Mouse (Mus musculus): ENCODE results near the gene Actr2.
"Not testable (repeated sequence)": the region's sequence is repeated elsewhere in the genome, so short reads cannot be mapped to it uniquely, and the experiment has no call there.

Gene Actr2

DNA sequence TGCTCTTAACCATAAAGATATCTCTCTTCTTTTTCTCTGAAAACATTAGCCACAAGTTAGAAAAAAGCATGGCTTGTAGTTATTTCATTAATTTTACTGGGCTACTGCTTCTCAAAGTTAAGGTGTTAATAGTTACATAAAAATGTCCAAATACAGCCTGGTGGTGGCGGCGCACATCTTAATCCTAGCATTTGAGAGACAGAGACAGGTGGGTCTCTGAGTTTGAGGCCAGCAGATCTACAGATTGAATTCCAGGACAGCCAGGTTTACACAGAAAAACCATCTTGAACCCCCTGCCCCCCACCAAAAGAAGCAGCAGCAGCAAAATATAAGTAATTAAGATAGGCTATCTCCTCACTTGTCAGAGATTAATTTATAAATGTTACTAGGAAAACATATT, 27.1 kb downstream of the Actr2 start:
- Histone ChIP-seq H3K27me3 (ENCODE audit: control insufficient read depth, insufficient read depth, low read length, poor library complexity, severe bottlenecking) (no peaks in the 10 kb centered on the region), H3K36me3 (ENCODE audit: control insufficient read depth, insufficient read depth, low read length, poor library complexity, severe bottlenecking) (peaks cover 17% of the 10 kb centered on the region)
- DNase-seq (ENCODE audit: low read depth, low spot score) = no peak

DNA sequence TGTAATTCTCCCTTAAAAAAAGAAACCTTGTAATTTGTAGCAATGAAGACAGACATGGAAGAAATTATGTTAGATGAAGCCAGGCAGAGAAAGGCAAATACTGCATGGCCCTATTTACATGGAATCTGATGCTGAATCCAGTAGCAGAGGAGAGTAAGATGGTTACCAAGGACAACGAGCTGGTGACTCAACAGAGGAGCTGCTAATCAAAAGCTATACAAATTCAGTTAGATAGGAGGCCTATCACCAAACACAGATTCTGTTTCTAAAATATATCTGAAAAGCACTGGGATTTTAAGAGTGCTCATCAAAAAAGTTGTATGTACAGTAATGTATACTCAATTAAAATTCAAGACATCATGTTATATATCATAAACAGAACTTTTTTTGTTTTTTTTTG, 37.3 kb downstream of the Actr2 start:
- peaks cover 17% of the 10 kb centered on the region for H3K36me3 ChIP-seq (ENCODE audit: control insufficient read depth, insufficient read depth, low read length, poor library complexity, severe bottlenecking)
- H3K27me3 ChIP-seq (ENCODE audit: control insufficient read depth, insufficient read depth, low read length, poor library complexity, severe bottlenecking) = no peaks in the 10 kb centered on the region
- no peak for DNase-seq (ENCODE audit: low read depth, low spot score)

- H3K27me3 ChIP-seq (ENCODE audit: control insufficient read depth, insufficient read depth, low read length, poor library complexity, severe bottlenecking) = no peaks in the 10 kb centered on the region
- H3K36me3 ChIP-seq (ENCODE audit: control insufficient read depth, insufficient read depth, low read length, poor library complexity, severe bottlenecking) = peaks cover 22% of the 10 kb centered on the region
- no peak for DNase-seq (ENCODE audit: low read depth, low spot score)
Measured at GRCm38 (mm10) chr11:20072826-20073225, 39.9 kb downstream of the Actr2 start.

DNA sequence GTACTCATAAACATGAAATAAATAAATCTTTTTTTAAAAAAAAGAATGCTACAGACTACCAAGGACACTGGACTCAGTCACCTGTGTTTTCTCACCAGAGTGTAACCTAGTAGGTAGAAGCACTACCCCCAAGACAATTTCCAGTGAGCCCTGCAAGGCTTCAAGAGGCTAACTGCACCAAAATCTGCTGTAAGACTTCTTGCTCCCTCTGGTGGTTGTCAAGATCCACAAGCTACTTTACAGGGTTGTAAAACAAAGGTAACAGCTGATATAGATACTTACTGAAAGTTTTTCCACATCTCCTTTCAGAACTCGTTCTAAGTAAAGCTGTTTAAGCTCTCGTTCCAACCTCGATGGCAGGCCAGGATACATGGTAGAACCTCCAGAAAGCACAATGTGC, 40.5 kb downstream of the Actr2 start:
- DNase-seq (ENCODE audit: low read depth, low spot score) = peak; percentile 63

DNA sequence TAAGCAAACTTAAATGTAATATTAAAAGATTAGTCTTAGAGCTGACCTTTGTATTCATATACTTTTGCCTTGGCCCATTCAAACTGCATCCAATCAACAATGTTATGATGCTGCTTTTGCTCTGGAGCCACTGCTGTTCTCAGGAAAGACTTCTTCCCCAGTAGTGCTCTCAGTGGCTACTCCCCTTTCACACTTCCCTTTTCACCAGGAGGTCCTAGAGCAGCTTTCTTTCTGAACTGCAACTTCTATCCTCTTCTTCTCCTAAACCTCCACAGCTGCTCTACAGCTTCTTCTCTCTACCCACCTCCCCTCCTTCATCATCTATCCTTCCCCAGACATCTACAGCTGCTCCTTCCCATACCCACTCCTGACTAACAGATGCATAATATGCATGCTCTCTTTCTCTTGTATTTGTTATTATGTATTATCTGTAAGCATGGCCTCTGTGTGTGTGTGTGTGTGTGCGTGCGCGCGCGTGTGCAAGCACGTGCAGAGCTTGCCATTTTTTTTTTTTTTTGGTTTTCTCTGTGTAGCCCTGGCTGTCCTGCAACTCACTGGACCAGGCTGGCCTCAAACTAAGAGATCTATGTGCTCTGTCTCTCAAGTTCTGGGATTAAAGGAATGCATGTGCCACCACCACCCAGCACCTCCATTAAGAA, 44.2 kb downstream of the Actr2 start:
- Histone ChIP-seq H3K27me3 (ENCODE audit: control insufficient read depth, insufficient read depth, low read length, poor library complexity, severe bottlenecking) (no peaks in the 10 kb centered on the region), H3K36me3 (ENCODE audit: control insufficient read depth, insufficient read depth, low read length, poor library complexity, severe bottlenecking) (peaks cover 29% of the 10 kb centered on the region)
- peak; percentile 35 for DNase-seq (ENCODE audit: low read depth, low spot score)

More for the DNA sequence above, 40.5 kb downstream of the Actr2 start:
- Histone ChIP-seq H3K36me3 (ENCODE audit: control insufficient read depth, insufficient read depth, low read length, poor library complexity, severe bottlenecking) (peaks cover 22% of the 10 kb centered on the region), H3K27me3 (ENCODE audit: control insufficient read depth, insufficient read depth, low read length, poor library complexity, severe bottlenecking) (no peaks in the 10 kb centered on the region)

- peak; percentile 51 for DNase-seq (ENCODE audit: low read depth, low spot score)
- peaks cover 29% of the 10 kb centered on the region for H3K36me3 ChIP-seq (ENCODE audit: control insufficient read depth, insufficient read depth, low read length, poor library complexity, severe bottlenecking)
- no peaks in the 10 kb centered on the region for H3K27me3 ChIP-seq (ENCODE audit: control insufficient read depth, insufficient read depth, low read length, poor library complexity, severe bottlenecking)
Measured at GRCm38 (mm10) chr11:20067521-20067920, 45.2 kb downstream of the Actr2 start.

DNA sequence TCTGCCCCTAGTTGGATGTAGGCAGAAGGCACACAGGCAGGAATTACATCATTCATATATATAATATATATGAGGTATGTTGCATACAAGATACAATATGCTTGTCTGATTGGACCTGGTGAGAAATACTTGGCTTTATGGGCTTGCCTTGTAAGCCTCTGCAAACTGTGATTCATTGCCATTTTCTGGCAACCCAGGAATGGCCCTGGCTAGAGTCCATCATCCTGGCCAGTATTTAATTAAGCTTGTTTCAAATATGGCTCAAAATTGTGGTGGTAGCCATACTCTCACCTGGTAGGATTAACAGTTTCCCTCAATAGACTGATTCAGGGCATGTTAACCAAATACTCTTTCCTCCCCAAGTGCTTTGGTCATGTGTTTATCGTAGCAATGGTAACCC, 46.6 kb downstream of the Actr2 start:
- H3K36me3 ChIP-seq (ENCODE audit: control insufficient read depth, insufficient read depth, low read length, poor library complexity, severe bottlenecking) = peaks cover 26% of the 10 kb centered on the region
- no peak for DNase-seq (ENCODE audit: low read depth, low spot score)
- no peaks in the 10 kb centered on the region for H3K27me3 ChIP-seq (ENCODE audit: control insufficient read depth, insufficient read depth, low read length, poor library complexity, severe bottlenecking)

GRCm38 (mm10) chr11:20064926-20065325, 47.8 kb downstream of the Actr2 start:
- no peak for DNase-seq (ENCODE audit: low read depth, low spot score)
- H3K27me3 ChIP-seq (ENCODE audit: control insufficient read depth, insufficient read depth, low read length, poor library complexity, severe bottlenecking) = no peaks in the 10 kb centered on the region
- H3K36me3 ChIP-seq (ENCODE audit: control insufficient read depth, insufficient read depth, low read length, poor library complexity, severe bottlenecking) = peaks cover 29% of the 10 kb centered on the region

GRCm38 (mm10) chr11:20064086-20064485, 48.6 kb downstream of the Actr2 start:
- H3K36me3 ChIP-seq (ENCODE audit: control insufficient read depth, insufficient read depth, low read length, poor library complexity, severe bottlenecking) = peaks cover 21% of the 10 kb centered on the region
- DNase-seq (ENCODE audit: low read depth, low spot score); H3K27me3 ChIP-seq (ENCODE audit: control insufficient read depth, insufficient read depth, low read length, poor library complexity, severe bottlenecking): not testable (repeated sequence)

DNA sequence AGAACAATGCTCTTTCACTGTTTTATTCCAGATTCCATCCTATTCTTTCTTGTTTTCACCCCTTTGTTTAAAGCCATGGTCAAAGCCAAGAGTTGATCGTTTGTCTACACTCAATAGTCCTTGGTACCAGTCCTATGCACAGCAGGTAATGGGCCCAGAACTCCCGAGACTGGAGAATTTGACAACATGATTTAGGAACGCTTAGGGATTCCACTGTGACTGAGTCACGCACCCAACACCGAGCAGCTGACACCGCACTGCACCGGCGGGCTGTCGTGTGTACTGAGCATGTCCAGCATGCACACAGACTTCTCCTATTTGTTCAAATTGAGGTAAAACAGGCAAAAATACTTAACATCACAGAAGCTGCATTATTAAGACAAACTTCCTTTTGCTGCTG, 49.9 kb downstream of the Actr2 start:
- not testable (repeated sequence) for DNase-seq (ENCODE audit: low read depth, low spot score); H3K27me3 ChIP-seq (ENCODE audit: control insufficient read depth, insufficient read depth, low read length, poor library complexity, severe bottlenecking)
- H3K36me3 ChIP-seq (ENCODE audit: control insufficient read depth, insufficient read depth, low read length, poor library complexity, severe bottlenecking) = peaks cover 24% of the 10 kb centered on the region

DNA sequence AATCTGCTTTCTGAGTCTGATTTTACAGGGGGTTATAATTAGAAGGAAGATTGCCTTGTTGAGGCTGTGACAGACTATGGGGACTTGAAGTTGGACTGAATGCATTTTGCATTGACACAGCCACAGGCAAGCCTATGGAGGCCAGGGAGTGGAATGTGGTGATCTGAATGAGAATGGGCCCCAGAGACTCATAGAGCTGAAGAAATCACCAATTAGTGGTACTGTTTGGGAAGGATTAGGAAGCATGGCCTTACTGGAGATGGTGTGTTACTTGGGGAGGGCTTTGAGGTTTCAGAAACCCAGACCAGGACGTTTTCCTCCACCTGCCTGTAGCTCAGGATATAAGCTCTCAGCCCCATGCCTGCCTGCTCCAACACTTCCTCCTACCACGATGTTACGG, 53.0 kb downstream of the Actr2 start:
- no peak for DNase-seq (ENCODE audit: low read depth, low spot score)
- no peaks in the 10 kb centered on the region for H3K27me3 ChIP-seq (ENCODE audit: control insufficient read depth, insufficient read depth, low read length, poor library complexity, severe bottlenecking)
- H3K36me3 ChIP-seq (ENCODE audit: control insufficient read depth, insufficient read depth, low read length, poor library complexity, severe bottlenecking) = peaks cover 15% of the 10 kb centered on the region

DNA sequence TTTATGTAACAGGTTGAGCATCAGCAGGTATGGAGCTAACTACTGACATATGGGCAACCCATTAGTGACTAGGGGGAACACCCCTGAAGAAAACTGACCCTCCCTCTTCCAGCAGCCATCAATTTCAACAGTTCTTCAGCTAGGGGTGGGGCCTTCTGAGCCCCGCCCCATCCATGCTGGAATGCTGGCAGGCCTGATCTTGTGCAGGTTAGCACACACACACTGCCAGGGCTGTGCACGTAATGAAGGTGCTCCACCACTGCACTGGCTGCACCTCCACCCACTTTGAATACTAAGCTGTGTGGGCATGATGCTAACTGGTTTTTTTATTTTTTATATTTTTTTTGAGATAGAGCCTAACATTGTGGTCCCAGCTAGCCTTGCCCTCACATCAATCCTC, 55.3 kb downstream of the Actr2 start:
- no peak for DNase-seq (ENCODE audit: low read depth, low spot score)
- H3K36me3 ChIP-seq (ENCODE audit: control insufficient read depth, insufficient read depth, low read length, poor library complexity, severe bottlenecking) = peaks cover 10% of the 10 kb centered on the region; the same call in 1 of the 2 replicates
- no peaks in the 10 kb centered on the region for H3K27me3 ChIP-seq (ENCODE audit: control insufficient read depth, insufficient read depth, low read length, poor library complexity, severe bottlenecking)

GRCm38 (mm10) chr11:20056168-20056567, 56.5 kb downstream of the Actr2 start:
- peak; percentile 9 for DNase-seq (ENCODE audit: low read depth, low spot score)
- no peaks in the 10 kb centered on the region for H3K27me3 ChIP-seq (ENCODE audit: control insufficient read depth, insufficient read depth, low read length, poor library complexity, severe bottlenecking)

GRCm38 (mm10) chr11:20054617-20055016, 58.1 kb downstream of the Actr2 start:
- H3K36me3 ChIP-seq (ENCODE audit: control insufficient read depth, insufficient read depth, low read length, poor library complexity, severe bottlenecking) = 0 out of 2 replicates have a peak, but pooled peaks cover 3% of the 10 kb centered on the region
- H3K27me3 ChIP-seq (ENCODE audit: control insufficient read depth, insufficient read depth, low read length, poor library complexity, severe bottlenecking) = no peaks in the 10 kb centered on the region
- no peak for DNase-seq (ENCODE audit: low read depth, low spot score)

More at GRCm38 (mm10) chr11:20056168-20056567, 56.5 kb downstream of the Actr2 start:
- peaks cover 10% of the 10 kb centered on the region; the same call in 1 of the 2 replicates for H3K36me3 ChIP-seq (ENCODE audit: control insufficient read depth, insufficient read depth, low read length, poor library complexity, severe bottlenecking)

GRCm38 (mm10) chr11:20053951-20054350, 58.8 kb downstream of the Actr2 start:
- H3K27me3 ChIP-seq (ENCODE audit: control insufficient read depth, insufficient read depth, low read length, poor library complexity, severe bottlenecking) = no peaks in the 10 kb centered on the region
- no peak for DNase-seq (ENCODE audit: low read depth, low spot score)
- 0 out of 2 replicates have a peak, but pooled peaks cover 3% of the 10 kb centered on the region for H3K36me3 ChIP-seq (ENCODE audit: control insufficient read depth, insufficient read depth, low read length, poor library complexity, severe bottlenecking)

All from splenic B cell, adult 2 months (primary cell).